Mouse (Mus musculus) ES-E14 (cell line): ENCODE results near the gene Lysmd2. TPM values are rescaled to one million over a fixed set of nuclear protein-coding genes. Genes with fewer than 3 reads are reported as not detected.
A peak's percentile ranks its signal among the peaks of the same experiment; 100 is the strongest.
"Not testable (repeated sequence)": the region's sequence is repeated elsewhere in the genome, so short reads cannot be mapped to it uniquely, and the experiment has no call there.

ENCODE experiments used
- DNase-seq: peaks from one replicate; pipeline ENCODE4 v3.0.0-alpha.2; 2013; ENCODE audit warnings: low read depth, low spot score
- H3K27ac ChIP-seq: 2 replicates; pipeline ENCODE4 v1.5.1; 2012; ENCODE audit warnings: low read depth, mild to moderate bottlenecking, low read length, moderate library complexity, mixed read lengths; ENCODE audit not compliant: poor library complexity, insufficient read depth, severe bottlenecking
- H3K36me3 ChIP-seq: 2 replicates; pipeline ENCODE4 v1.6.1; 2012; ENCODE audit warnings: mild to moderate bottlenecking, low read length, moderate library complexity, mixed read lengths; ENCODE audit not compliant: control insufficient read depth, poor library complexity, insufficient read depth, severe bottlenecking
- H3K4me1 ChIP-seq, 2 experiments: fragments of 150-350 bp in 1 of 2; sonication (generic) in 1 of 2; 2 replicates each; pipeline ENCODE4 v1.6.1; 2012; ENCODE audit warnings: low read length in 2 of 2, mild to moderate bottlenecking in 1 of 2, mixed read lengths in 1 of 2; ENCODE audit not compliant: control insufficient read depth in 2 of 2, insufficient read depth in 2 of 2, poor library complexity in 1 of 2
- H3K4me3 ChIP-seq, 2 experiments: fragments of 150-350 bp in 1 of 2; sonication (generic) in 1 of 2; 2 replicates each; pipeline ENCODE4 v1.5.1; 2012; ENCODE audit warnings: low read length in 2 of 2, low read depth in 1 of 2, mild to moderate bottlenecking in 1 of 2, mixed read lengths in 1 of 2; ENCODE audit not compliant: insufficient read depth in 1 of 2, poor library complexity in 1 of 2, severe bottlenecking in 1 of 2
- H3K9ac ChIP-seq: 2 replicates; pipeline ENCODE4 v1.6.1; 2012; ENCODE audit warnings: low read depth, mild to moderate bottlenecking, low read length, mixed read lengths; ENCODE audit not compliant: poor library complexity, insufficient read depth, severe bottlenecking
- H3K9me3 ChIP-seq: fragments of 150-350 bp; sonication (generic); 2 replicates; pipeline ENCODE4 v1.6.1; 2012; ENCODE audit warnings: low read depth, mild to moderate bottlenecking, low read length; ENCODE audit not compliant: control insufficient read depth, insufficient read depth
- CHD2 ChIP-seq: IDR thresholded peaks from 2 replicates; pipeline ENCODE4 v1.6.1; 2014; ENCODE audit warnings: mild to moderate bottlenecking, low read depth, low read length, inconsistent platforms
- HCFC1 ChIP-seq: IDR thresholded peaks from 2 replicates; pipeline ENCODE4 v1.6.1; 2012; ENCODE audit warnings: low read length, inconsistent platforms, borderline replicate concordance; ENCODE audit not compliant: insufficient read depth
- MAFK ChIP-seq: IDR thresholded peaks from 2 replicates; pipeline ENCODE4 v1.6.1; 2014; ENCODE audit warnings: mild to moderate bottlenecking, low read depth, low read length, inconsistent platforms; ENCODE audit not compliant: insufficient read depth
- ZC3H11A ChIP-seq: IDR thresholded peaks from 2 replicates; pipeline ENCODE4 v1.6.1; 2012; ENCODE audit warnings: low read depth, mild to moderate bottlenecking, inconsistent platforms, low read length, borderline replicate concordance
- ZNF384 ChIP-seq: IDR thresholded peaks from 2 replicates; pipeline ENCODE4 v1.6.1; 2012; ENCODE audit warnings: low read depth, low read length, inconsistent platforms
- in situ Hi-C, 2 experiments: fragments of 600-800 bp; cut with MboI; formaldehyde crosslinking; loops; one replicate each; pipeline ENCODE4 v1.15.1; 2025; ENCODE audit warnings: low sequenced_read_pairs in 2 of 2, inconsistent platforms in 1 of 2; ENCODE audit not compliant: unreplicated experiment in 2 of 2
- total RNA-seq: library from RNA; depleted of rRNA; stranded (reverse); fragments of 300-350 nt; gene quantifications from 2 replicates; pipeline ENCODE4 v1.2.3, GENCODE M21; 2012

The Lysmd2 gene
- total RNA-seq, 1 experiment = 6.3 TPM

DNA sequence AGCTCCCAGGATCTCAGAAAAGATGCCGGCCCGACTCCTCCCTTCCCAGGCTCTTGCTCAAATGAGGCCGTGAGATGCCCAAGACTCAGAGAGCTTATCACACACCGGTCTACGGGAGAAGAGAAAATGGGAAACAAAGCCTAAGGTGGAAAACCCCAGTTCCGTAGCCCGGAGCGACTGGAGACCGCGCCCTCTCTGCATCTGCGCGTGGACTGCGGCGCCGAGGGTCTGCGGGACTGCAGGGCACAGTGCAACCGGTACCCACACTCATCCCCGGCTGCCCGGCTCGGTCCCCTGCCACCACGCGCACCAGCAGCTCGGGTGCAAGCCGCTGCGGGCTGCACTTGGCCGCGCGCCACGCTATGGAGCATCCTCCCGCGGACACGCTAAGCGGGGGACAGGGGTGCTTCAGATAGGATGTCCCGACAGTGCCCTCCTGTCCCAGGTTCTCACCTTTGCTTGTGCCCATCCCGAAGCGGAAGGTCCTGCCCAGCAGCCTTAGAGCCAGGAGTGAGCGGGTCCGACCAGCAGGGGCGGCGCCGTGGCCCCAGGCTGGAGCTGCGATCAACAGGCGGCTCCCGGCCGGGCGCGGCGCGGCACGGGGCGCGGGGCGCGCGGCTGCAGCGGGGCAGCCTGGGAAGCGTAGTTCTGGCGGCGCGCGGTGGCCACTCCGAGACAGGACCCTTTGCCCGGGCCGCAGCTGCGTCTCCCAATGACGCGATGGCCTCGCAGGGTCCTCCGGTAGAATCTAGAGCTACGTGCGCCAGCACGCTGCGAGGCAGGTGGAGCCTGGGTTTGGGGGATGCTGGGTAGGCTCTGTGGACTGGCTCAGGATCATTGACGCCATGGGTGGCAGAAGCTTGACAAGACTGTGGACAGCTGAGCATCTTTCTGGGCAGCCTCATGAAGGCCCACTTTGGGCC is 14.7 kb upstream of the Lysmd2 start, which contains the start of gene Tmod2:
Tmod2 (minus strand) TSS at position 755 of the 923 bp plus-strand sequence.
- no peaks in the 10 kb centered on the region for H3K36me3 ChIP-seq
- peak; percentile 27 for DNase-seq
- peak within 1 kb of the TSS; percentile 78 to 91 for H3K4me3 ChIP-seq
- no peak within 1 kb of the TSS for H3K27ac ChIP-seq
- peaks cover 0 to 1% of the 10 kb centered on the region in 2 experiments; a peak in 1 of 4 replicates for H3K4me1 ChIP-seq
- no peaks in the 10 kb centered on the region for H3K9me3 ChIP-seq
- in situ Hi-C loops = no loop called here
- H3K9ac ChIP-seq = peak within 1 kb of the TSS; percentile 69
- TF ChIP-seq HCFC1 (peak; percentile 78), ZC3H11A (no peak)

DNA sequence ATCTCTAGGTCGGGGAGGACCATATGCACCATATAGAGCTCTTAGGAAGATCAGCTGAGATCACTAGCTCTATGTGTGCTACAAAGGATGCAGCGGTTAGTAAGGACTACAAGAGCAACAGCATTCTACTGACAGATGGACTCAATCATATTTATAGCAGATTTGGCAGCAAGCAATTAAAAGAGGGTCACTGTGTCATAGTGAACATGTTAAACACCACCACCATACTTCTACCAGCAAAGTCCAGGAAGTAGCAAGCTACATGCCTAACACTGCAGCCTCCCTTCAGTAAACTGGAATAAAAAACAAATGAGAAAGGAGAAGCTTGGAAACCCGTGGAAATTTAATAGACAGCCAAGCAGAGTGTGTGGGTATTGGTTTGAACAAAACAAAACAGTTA is 9.0 kb upstream of the Lysmd2 start:
- in situ Hi-C loops = no loop called here
- no peaks in the 10 kb centered on the region for H3K36me3 ChIP-seq
- no peaks in the 10 kb centered on the region for H3K9me3 ChIP-seq
- H3K4me3 ChIP-seq = no peak overlapping the region
- no peak for DNase-seq
- H3K9ac ChIP-seq = no peak overlapping the region
- no peaks in the 10 kb centered on the region for H3K4me1 ChIP-seq
- no peak overlapping the region for H3K27ac ChIP-seq
- TF ChIP-seq ZC3H11A = no peak
- TF ChIP-seq ZNF384 = no peak
- TF ChIP-seq HCFC1 = no peak

DNA sequence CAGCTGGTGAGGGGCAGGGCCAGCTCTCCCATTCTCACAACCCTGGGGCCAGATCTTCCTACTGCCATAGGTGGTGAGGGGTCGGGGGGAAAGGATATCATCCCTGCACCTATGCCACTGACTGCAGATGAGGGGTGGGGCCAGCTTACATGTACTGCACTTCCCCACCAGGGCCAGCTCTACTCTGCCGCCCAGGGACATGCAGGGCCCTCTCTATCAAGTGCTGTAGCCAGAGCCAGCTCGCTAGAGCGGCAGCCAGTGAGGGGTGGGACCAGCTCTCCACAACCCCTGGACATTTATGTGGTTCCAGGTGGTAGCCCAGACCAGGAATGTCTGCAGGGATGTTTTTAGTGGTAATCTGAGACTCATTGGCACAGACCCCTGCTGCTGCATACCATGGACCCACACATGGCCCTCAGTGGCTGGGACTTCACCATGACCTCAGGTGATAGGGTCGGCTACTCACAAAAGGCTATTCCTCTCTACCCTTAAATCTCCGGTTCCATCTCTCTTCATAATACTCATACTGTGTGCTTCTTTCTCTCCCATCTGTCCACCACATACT is 6.6 kb upstream of the Lysmd2 start:
- H3K9me3 ChIP-seq = no peaks in the 10 kb centered on the region
- TF ChIP-seq ZC3H11A (no peak), MAFK (no peak), HCFC1 (no peak), CHD2 (no peak), ZNF384 (no peak)
- no peak overlapping the region for H3K9ac ChIP-seq
- DNase-seq = no peak
- no peaks in the 10 kb centered on the region for H3K4me1 ChIP-seq
- H3K4me3 ChIP-seq = no peak overlapping the region
- H3K27ac ChIP-seq = no peak overlapping the region
- in situ Hi-C loops = no loop called here
- no peaks in the 10 kb centered on the region for H3K36me3 ChIP-seq

DNA sequence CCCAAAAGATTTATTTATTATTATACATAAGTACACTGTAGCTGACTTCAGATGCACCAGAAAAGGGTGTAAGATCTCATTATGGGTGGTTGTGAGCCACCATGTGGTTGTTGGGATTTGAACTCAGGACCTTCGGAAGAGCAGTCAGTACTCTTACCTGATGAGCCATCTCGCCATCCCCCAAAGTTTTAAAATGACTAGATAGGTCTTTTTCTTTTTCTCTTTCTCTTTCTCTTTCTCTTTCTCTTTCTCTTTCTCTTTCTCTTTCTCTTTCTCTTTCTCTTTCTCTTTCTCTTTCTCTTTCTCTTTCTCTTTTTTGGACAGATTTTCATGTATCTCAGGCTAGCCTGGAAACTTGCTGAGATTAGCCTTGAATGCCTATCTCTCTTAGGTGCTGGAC is 5.8 kb upstream of the Lysmd2 start:
- H3K9me3 ChIP-seq, DNase-seq, H3K27ac ChIP-seq, H3K4me1 ChIP-seq, H3K4me3 ChIP-seq, in situ Hi-C loops, H3K9ac ChIP-seq, H3K36me3 ChIP-seq: not testable (repeated sequence)

DNA sequence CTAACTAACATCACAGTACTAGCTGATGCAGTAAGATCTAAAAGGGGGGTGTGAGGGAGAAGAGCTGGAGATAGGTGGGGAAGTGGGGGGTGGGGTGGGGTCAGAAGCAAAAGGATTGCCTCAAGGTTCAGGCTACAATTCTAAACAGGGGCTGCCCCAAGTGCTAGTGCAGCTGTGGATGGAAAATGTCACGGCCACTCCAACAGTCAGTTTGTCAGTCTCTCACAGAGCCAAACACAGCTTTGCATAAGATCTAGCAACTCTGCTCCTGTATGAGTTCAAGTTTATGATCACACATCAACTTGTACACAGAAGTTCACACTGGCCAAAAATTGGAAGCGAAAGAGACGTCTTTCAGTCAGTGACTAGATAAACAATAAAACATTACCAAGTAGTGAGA is 4.1 kb upstream of the Lysmd2 start:
- DNase-seq = no peak
- Histone ChIP-seq H3K27ac (no peak overlapping the region), H3K9me3 (no peaks in the 10 kb centered on the region), H3K9ac (no peak overlapping the region), H3K4me1 (no peaks in the 10 kb centered on the region), H3K36me3 (no peaks in the 10 kb centered on the region), H3K4me3 (no peak overlapping the region)
- in situ Hi-C loops = no loop called here
- TF ChIP-seq CHD2 (no peak), ZC3H11A (no peak), ZNF384 (no peak)
